Comparison of ENCODE assay signal across 8 mouse cellular contexts in genomic region chr6:39243511-39243961, GRCm38 (mm10). TPM values are rescaled to one million over a fixed set of nuclear protein-coding genes. Genes with fewer than 3 reads are reported as not detected.
A peak's percentile ranks its signal among the peaks of the same experiment; 100 is the strongest.
DNase-seq lines count a peak whose midpoint lies in the region; ATAC-seq and TF ChIP-seq lines count a peak whose summit lies in the region.

No protein-coding gene starts in this region.

- no peaks in the 10 kb centered on the region for H3K36me3 ChIP-seq in embryonic facial prominence, embryonic 15.5 days
- H3K36me3 ChIP-seq in hindbrain, embryonic 14.5 days (replicated peaks; ENCODE audit: control insufficient read depth, insufficient read depth) = no peaks in the 10 kb centered on the region
- H3K36me3 ChIP-seq in lung, embryonic 14.5 days (ENCODE audit: insufficient read depth) = no peaks in the 10 kb centered on the region

- no peak overlapping the region; the same call in 1 of the 2 replicates for H3K4me2 ChIP-seq in embryonic facial prominence, embryonic 15.5 days (replicated peaks)
- no peak overlapping the region for H3K4me2 ChIP-seq in hindbrain, embryonic 14.5 days (replicated peaks)
- H3K4me2 ChIP-seq in lung, embryonic 14.5 days = no peak overlapping the region

- peak; percentile 12; the same call in 1 of the 2 replicates for ATAC-seq in embryonic facial prominence, embryonic 15.5 days (ENCODE audit: insufficient number of reproducible peaks, low FRiP score, low TSS enrichment, low read depth)
- ATAC-seq in hindbrain, embryonic 14.5 days (ENCODE audit: low FRiP score) = no peak
- peak; percentile 35; the same call in 1 of the 2 replicates for ATAC-seq in lung, embryonic 14.5 days (ENCODE audit: insufficient read depth)

- H3K27me3 ChIP-seq in embryonic facial prominence, embryonic 15.5 days = no peaks in the 10 kb centered on the region
- H3K27me3 ChIP-seq in hindbrain, embryonic 14.5 days (ENCODE audit: control insufficient read depth, insufficient read depth, low read length) = no peaks in the 10 kb centered on the region
- H3K27me3 ChIP-seq in lung, embryonic 14.5 days (ENCODE audit: insufficient read depth, low read length) = no peaks in the 10 kb centered on the region

- no peak overlapping the region for H3K4me3 ChIP-seq in embryonic facial prominence, embryonic 15.5 days (replicated peaks)
- H3K4me3 ChIP-seq in hindbrain, embryonic 14.5 days (replicated peaks; ENCODE audit: low read length) = no peak overlapping the region
- no peak overlapping the region for H3K4me3 ChIP-seq in lung, embryonic 14.5 days (ENCODE audit: low read depth, low read length)

- 46% methylated on average over 8 of the region's 8 CpGs for WGBS in embryonic facial prominence, embryonic 15.5 days
- 76% methylated on average over 8 of the region's 8 CpGs for WGBS in hindbrain, embryonic 14.5 days
- 29% methylated on average over 8 of the region's 8 CpGs for WGBS in lung, embryonic 14.5 days

- TF ChIP-seq CTCF in lung, embryonic 14.5 days (IDR thresholded peaks at IDR 0.05; ENCODE audit: low read depth) = no peak

- H3K9me3 ChIP-seq in embryonic facial prominence, embryonic 15.5 days (replicated peaks) = no peaks in the 10 kb centered on the region
- no peaks in the 10 kb centered on the region for H3K9me3 ChIP-seq in hindbrain, embryonic 14.5 days (ENCODE audit: control insufficient read depth, low read length)
- no peaks in the 10 kb centered on the region for H3K9me3 ChIP-seq in lung, embryonic 14.5 days (ENCODE audit: low read depth, low read length)

- DNase-seq in gastrocnemius, postnatal 14 days = peak; percentile 27
- DNase-seq in gastrocnemius, adult 8-10 months (ENCODE audit: low spot score in 2 of 2) = no peak
- no peak for DNase-seq in hindbrain, embryonic 14.5 days (ENCODE audit: low spot score)
- peak; percentile 58 for DNase-seq in lung, embryonic 14.5 days
- DNase-seq in cerebellum, postnatal 14 days = no peak
- no peak for DNase-seq in cerebellum, adult 11 months
- DNase-seq in frontal cortex, adult 2 months (ENCODE audit: extremely low spot score in 1 of 2, low spot score in 1 of 2) = no peak

- peaks cover 25% of the 10 kb centered on the region for H3K4me1 ChIP-seq in embryonic facial prominence, embryonic 15.5 days
- peaks cover 17% of the 10 kb centered on the region for H3K4me1 ChIP-seq in hindbrain, embryonic 14.5 days (replicated peaks; ENCODE audit: control insufficient read depth, insufficient read depth, low read length)
- H3K4me1 ChIP-seq in lung, embryonic 14.5 days (ENCODE audit: insufficient read depth) = peaks cover 22% of the 10 kb centered on the region

- no peak overlapping the region for H3K9ac ChIP-seq in embryonic facial prominence, embryonic 15.5 days
- H3K9ac ChIP-seq in hindbrain, embryonic 14.5 days = no peak overlapping the region
- H3K9ac ChIP-seq in lung, embryonic 14.5 days = no peak overlapping the region

- intact Hi-C loops in gastrocnemius, postnatal 14 days (cut with DNase I; ENCODE audit: low total_unique reads) = no loop called here

- peak overlapping the region; percentile 83 for H3K27ac ChIP-seq in embryonic facial prominence, embryonic 15.5 days (replicated peaks)
- peak overlapping the region; percentile 72 for H3K27ac ChIP-seq in hindbrain, embryonic 14.5 days
- H3K27ac ChIP-seq in lung, embryonic 14.5 days (ENCODE audit: low read depth) = peak overlapping the region; percentile 82

RNA-seq across cellular contexts. Expression of gene Kdm7a, which starts 36.9 kb away (rescaled TPM):
- 10 to 100 TPM; 15.0 to 16.6 TPM for total RNA-seq in gastrocnemius, postnatal 14 days (2021)
- total RNA-seq in gastrocnemius, adult 8-10 months (2022) = 10 to 100 TPM; 26.3 to 34.3 (median 28.9) TPM
- polyA plus RNA-seq in embryonic facial prominence, embryonic 15.5 days (2015; fragmentation: Nextera tagmentation; extraction: Ambion mirVana) = 6.3 and 6.8 TPM in 2 replicates
- 5.5 TPM in 2 replicates for polyA plus RNA-seq in hindbrain, embryonic 14.5 days (2014; fragmentation: Nextera tagmentation; extraction: Ambion mirVana)
- 6.8 and 7.0 TPM in 2 replicates for polyA plus RNA-seq in lung, embryonic 14.5 days (2014; fragmentation: Nextera tagmentation; extraction: Ambion mirVana)
- 13.2 and 13.3 TPM in 2 replicates for polyA plus RNA-seq in frontal cortex, adult 2 months (2012; rRNA removed)

Comparison
In these comparisons a context has a peak if more than half of its experiments do, and no peak if none do; other contexts are left out.
1. DNase-seq: peak in gastrocnemius, postnatal 14 days (single experiment) and lung, embryonic 14.5 days (single experiment); none in gastrocnemius, adult 8-10 months (0 of 2), hindbrain, embryonic 14.5 days (single experiment), cerebellum, postnatal 14 days (0 of 2), cerebellum, adult 11 months (single experiment) and frontal cortex, adult 2 months (0 of 2).
2. Peak in every context shown above with its lines, with median percentiles within 50 percentile points of each other: H3K27ac ChIP-seq.